Mouse (Mus musculus) embryonic facial prominence, embryonic 12.5 days (tissue): ENCODE results near the gene Pld4. TPM values are rescaled to one million over a fixed set of nuclear protein-coding genes. Genes with fewer than 3 reads are reported as not detected.

Experiments used
- ATAC-seq: fragments of 200-750 bp; cut with Nextera tagmentation; 2 replicates; pipeline ENCODE4 v1.8.0; 2017; ENCODE audit not compliant: insufficient number of reproducible peaks, insufficient read depth, low FRiP score, low TSS enrichment
- H3K27ac ChIP-seq: fragments of 300-500 bp; sonication (generic); 2 replicates; pipeline ENCODE4 v1.5.1; 2016; ENCODE audit warnings: mild to moderate bottlenecking
- H3K27me3 ChIP-seq: fragments of 300-500 bp; sonication (generic); 2 replicates; pipeline ENCODE4 v1.6.1; 2016; ENCODE audit warnings: mild to moderate bottlenecking, moderate library complexity
- H3K36me3 ChIP-seq: fragments of 300-500 bp; sonication (generic); 2 replicates; pipeline ENCODE4 v1.6.1; 2016; ENCODE audit warnings: mild to moderate bottlenecking
- H3K4me1 ChIP-seq: fragments of 300-500 bp; sonication (generic); 2 replicates; pipeline ENCODE4 v1.6.1; 2016
- H3K4me2 ChIP-seq: fragments of 300-500 bp; sonication (generic); replicated peaks from 2 replicates; pipeline ENCODE4 v1.6.1; 2016; ENCODE audit warnings: mild to moderate bottlenecking, moderate library complexity
- H3K4me3 ChIP-seq: fragments of 300-500 bp; sonication (generic); 2 replicates; pipeline ENCODE4 v1.5.1; 2016; ENCODE audit warnings: mild to moderate bottlenecking
- H3K9ac ChIP-seq: fragments of 300-500 bp; sonication (generic); 2 replicates; pipeline ENCODE4 v1.6.1; 2016; ENCODE audit warnings: mild to moderate bottlenecking, moderate library complexity
- H3K9me3 ChIP-seq: fragments of 300-500 bp; sonication (generic); 2 replicates; pipeline ENCODE4 v1.6.1; 2016; ENCODE audit warnings: mild to moderate bottlenecking, moderate library complexity
- WGBS: fragments of 180-500 bp; shearing (Covaris S2); methylation state at CpG from one replicate; pipeline ENCODE4 v1.1.7; 2016; 5-methylcytosine and 5-hydroxymethylcytosine counted together
- polyA plus RNA-seq: library from polyadenylated mRNA; unstranded; fragments of >200 nt; fragmentation: Nextera tagmentation; extraction: Ambion mirVana; gene quantifications from 2 replicates; pipeline ENCODE4 v1.2.1, GENCODE M21; 2016

The Pld4 gene
- polyA plus RNA-seq = 4.9 TPM in 2 replicates

- Histone ChIP-seq H3K27ac (no peak within 1 kb of the TSS), H3K4me2 (no peak within 1 kb of the TSS), H3K9ac (no peak within 1 kb of the TSS), H3K4me1 (no peaks in the 10 kb centered on the region), H3K4me3 (no peak within 1 kb of the TSS), H3K9me3 (no peaks in the 10 kb centered on the region), H3K36me3 (no peaks in the 10 kb centered on the region), H3K27me3 (no peaks in the 10 kb centered on the region)
- 46% methylated on average over 4 of the region's 4 CpGs for WGBS
- no peak for ATAC-seq
Measured at GRCm38 (mm10) chr12:112760154-112760926, at the start of gene Pld4. Pld4 (plus strand) TSS chr12:112760655.

GRCm38 (mm10) chr12:112713984-112714383 lies 46.5 kb upstream of the Pld4 start:
- 69% methylated on average over 3 of the region's 3 CpGs for WGBS
- Histone ChIP-seq H3K9me3 (no peaks in the 10 kb centered on the region), H3K27ac (no peak overlapping the region), H3K9ac (no peak overlapping the region), H3K27me3 (0 out of 2 replicates have a peak, but pooled peaks cover 3% of the 10 kb centered on the region), H3K4me3 (no peak overlapping the region), H3K36me3 (no peaks in the 10 kb centered on the region), H3K4me2 (no peak overlapping the region), H3K4me1 (no peaks in the 10 kb centered on the region)
- no peak for ATAC-seq

GRCm38 (mm10) chr12:112717140-112717539 lies 43.3 kb upstream of the Pld4 start:
- H3K9ac ChIP-seq = no peak overlapping the region
- 26% methylated on average over 7 of the region's 7 CpGs for WGBS
- no peak overlapping the region for H3K27ac ChIP-seq
- peaks cover 8% of the 10 kb centered on the region for H3K4me1 ChIP-seq
- peaks cover 20% of the 10 kb centered on the region for H3K27me3 ChIP-seq
- H3K4me3 ChIP-seq = no peak overlapping the region
- no peaks in the 10 kb centered on the region for H3K9me3 ChIP-seq
- no peaks in the 10 kb centered on the region for H3K36me3 ChIP-seq
- no peak overlapping the region for H3K4me2 ChIP-seq
- no peak for ATAC-seq

- ATAC-seq = no peak
- 62% methylated on average over 5 of the region's 5 CpGs for WGBS
- Histone ChIP-seq H3K27ac (no peak overlapping the region), H3K27me3 (peaks cover 33% of the 10 kb centered on the region), H3K9me3 (no peaks in the 10 kb centered on the region), H3K4me2 (no peak overlapping the region), H3K9ac (no peak overlapping the region), H3K36me3 (no peaks in the 10 kb centered on the region), H3K4me3 (no peak overlapping the region), H3K4me1 (peaks cover 18% of the 10 kb centered on the region)
Measured at GRCm38 (mm10) chr12:112718995-112719394, 41.5 kb upstream of the Pld4 start.

DNA sequence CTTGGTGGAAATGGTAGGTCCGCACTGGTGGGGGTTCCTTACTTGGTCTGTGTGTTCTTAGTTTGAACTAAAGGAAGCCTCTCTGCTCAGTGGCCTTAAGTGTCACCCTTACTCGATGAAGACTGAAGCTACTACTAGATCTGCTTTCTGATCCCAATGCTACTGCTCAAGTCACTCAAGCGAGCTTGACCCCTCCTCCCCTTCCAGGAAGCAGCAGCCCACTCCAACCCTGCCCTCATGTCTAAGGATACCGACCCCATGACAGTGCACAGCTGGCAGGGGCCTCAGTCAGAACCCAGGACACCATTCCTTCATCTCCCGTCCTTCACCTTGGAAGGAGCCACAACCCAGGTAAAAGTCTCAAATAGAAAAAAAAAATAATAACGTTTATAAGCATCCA lies 40.2 kb upstream of the Pld4 start, which contains the start of gene Cep170b:
Gene Cep170b (plus strand): TSS at position 240 of the 400 bp plus-strand sequence.
- no peak within 1 kb of the TSS for H3K9ac ChIP-seq
- ATAC-seq = no peak
- peak within 1 kb of the TSS; percentile 64 for H3K27ac ChIP-seq
- peaks cover 34% of the 10 kb centered on the region for H3K27me3 ChIP-seq
- H3K4me1 ChIP-seq = peaks cover 18% of the 10 kb centered on the region
- H3K9me3 ChIP-seq = no peaks in the 10 kb centered on the region
- H3K4me2 ChIP-seq = peak within 1 kb of the TSS; percentile 96
- WGBS = 63% methylated on average over 6 of the region's 6 CpGs
- H3K4me3 ChIP-seq = peak within 1 kb of the TSS; percentile 72
- 0 out of 2 replicates have a peak, but pooled peaks cover 5% of the 10 kb centered on the region for H3K36me3 ChIP-seq

GRCm38 (mm10) chr12:112720890-112721423 lies 39.5 kb upstream of the Pld4 start:
- Histone ChIP-seq H3K4me2 (peak overlapping the region; percentile 96), H3K36me3 (0 out of 2 replicates have a peak, but pooled peaks cover 5% of the 10 kb centered on the region), H3K4me1 (peaks cover 18% of the 10 kb centered on the region), H3K9me3 (no peaks in the 10 kb centered on the region), H3K27ac (peak overlapping the region; percentile 64), H3K27me3 (peaks cover 39% of the 10 kb centered on the region), H3K4me3 (peak overlapping the region; percentile 72), H3K9ac (no peak overlapping the region)
- no peak for ATAC-seq
- 32% methylated on average over 12 of the region's 12 CpGs for WGBS

- peak; percentile 19 for ATAC-seq
- Histone ChIP-seq H3K9me3 (no peaks in the 10 kb centered on the region), H3K9ac (peak overlapping the region; percentile 83), H3K27me3 (peaks cover 39% of the 10 kb centered on the region), H3K4me1 (peaks cover 18% of the 10 kb centered on the region), H3K4me3 (peak overlapping the region; percentile 72), H3K36me3 (0 out of 2 replicates have a peak, but pooled peaks cover 5% of the 10 kb centered on the region), H3K27ac (peak overlapping the region; percentile 64), H3K4me2 (peak overlapping the region; percentile 96)
- WGBS = 1% methylated on average over 45 of the region's 69 CpGs
Measured at GRCm38 (mm10) chr12:112721424-112722239, 38.8 kb upstream of the Pld4 start.

DNA sequence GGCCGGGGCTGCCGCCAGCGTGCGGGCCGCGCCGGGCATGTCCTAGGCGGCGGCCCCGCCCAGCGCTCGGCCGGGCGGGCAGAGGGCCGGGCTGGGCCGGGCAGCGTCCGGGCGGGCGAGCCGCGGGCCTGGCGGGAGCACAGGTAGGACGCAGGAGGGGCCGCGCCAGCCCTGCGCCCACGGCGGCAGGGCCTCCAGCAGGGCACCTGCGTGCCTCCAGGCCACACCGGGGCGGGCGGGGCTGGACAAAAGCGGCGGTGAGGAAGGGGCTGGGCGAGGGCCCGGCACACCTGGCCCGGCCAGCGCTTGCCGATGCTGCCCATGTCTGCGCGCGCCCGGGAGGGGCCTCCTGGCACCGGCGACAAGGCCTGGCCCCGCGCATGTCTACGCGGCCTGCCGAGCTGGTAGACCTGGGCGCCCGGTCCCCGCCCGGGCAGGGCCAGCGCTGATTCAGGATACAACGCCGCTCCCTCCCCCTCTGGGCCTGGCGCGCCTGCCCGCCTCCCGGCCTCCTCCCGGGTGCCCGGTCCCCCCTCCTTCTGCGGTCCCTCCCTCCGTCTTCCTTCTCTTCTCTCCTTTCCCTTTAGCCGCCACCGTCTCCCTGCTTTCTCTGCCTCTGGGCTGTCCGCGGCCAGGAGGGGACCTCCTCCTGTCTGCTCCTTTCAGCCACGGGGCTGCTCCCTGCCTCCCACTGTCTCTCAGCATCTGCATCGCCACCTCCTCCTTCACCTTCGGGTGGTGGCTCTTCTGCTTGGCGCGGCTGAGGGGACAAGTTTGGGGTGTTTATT lies 38.0 kb upstream of the Pld4 start:
- Histone ChIP-seq H3K9ac (peak overlapping the region; percentile 83), H3K36me3 (0 out of 2 replicates have a peak, but pooled peaks cover 11% of the 10 kb centered on the region), H3K4me1 (peaks cover 18% of the 10 kb centered on the region), H3K9me3 (no peaks in the 10 kb centered on the region), H3K4me2 (peak overlapping the region; percentile 96), H3K4me3 (peak overlapping the region; percentile 72), H3K27ac (peak overlapping the region; percentile 64; the same call in 1 of the 2 replicates), H3K27me3 (peaks cover 39% of the 10 kb centered on the region)
- ATAC-seq = peak; percentile 31
- WGBS = 1% methylated on average over 56 of the region's 75 CpGs

DNA sequence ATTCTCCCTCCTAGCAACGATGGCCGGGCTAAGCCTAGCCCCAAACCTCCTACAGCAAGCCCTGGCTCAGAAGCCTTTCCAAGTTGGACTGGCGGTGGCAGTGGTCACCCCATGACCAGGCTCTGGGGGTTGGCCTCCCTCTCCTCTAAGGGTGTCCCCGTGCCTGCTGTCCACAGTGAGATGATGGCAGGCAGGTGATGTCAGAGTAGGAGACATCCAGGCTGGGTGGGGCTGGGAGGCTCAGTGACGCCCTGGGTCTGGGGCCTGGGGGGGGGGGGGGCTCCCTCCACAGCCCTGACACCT lies 37.5 kb upstream of the Pld4 start:
- Histone ChIP-seq H3K27ac (no peak overlapping the region), H3K9ac (peak overlapping the region; percentile 83; the same call in 1 of the 2 replicates), H3K27me3 (peaks cover 39% of the 10 kb centered on the region), H3K4me3 (peak overlapping the region; percentile 72), H3K36me3 (0 out of 2 replicates have a peak, but pooled peaks cover 12% of the 10 kb centered on the region), H3K4me2 (peak overlapping the region; percentile 96), H3K9me3 (no peaks in the 10 kb centered on the region), H3K4me1 (peaks cover 18% of the 10 kb centered on the region)
- ATAC-seq = no peak
- 9% methylated on average over 5 of the region's 5 CpGs for WGBS

DNA sequence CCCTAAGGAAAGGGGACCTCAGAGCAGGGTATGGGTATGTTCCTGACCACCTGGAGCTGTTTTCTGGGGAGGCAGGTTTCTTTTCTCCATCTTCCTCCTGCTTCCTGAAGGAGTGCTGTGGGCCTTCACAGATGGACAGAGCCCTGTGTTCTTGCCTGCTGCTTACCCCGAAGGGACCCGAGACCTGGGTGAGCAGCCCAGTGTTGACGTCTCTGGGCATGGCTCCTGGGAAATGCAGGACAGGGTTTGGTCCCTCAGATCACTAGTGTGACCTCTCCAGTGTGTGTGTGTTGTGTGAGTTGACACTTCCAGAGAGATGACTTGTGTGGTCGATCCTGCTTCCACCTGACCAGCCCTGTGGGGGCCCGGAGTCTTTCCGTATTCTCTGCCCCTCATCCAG lies 37.0 kb upstream of the Pld4 start:
- peak overlapping the region; percentile 83; the same call in 1 of the 2 replicates for H3K9ac ChIP-seq

More for the DNA sequence above, 37.0 kb upstream of the Pld4 start:
- peaks cover 39% of the 10 kb centered on the region for H3K27me3 ChIP-seq
- WGBS = 91% methylated on average over 6 of the region's 6 CpGs
- H3K27ac ChIP-seq = no peak overlapping the region
- H3K4me3 ChIP-seq = peak overlapping the region; percentile 72; the same call in 1 of the 2 replicates
- no peak for ATAC-seq
- peak overlapping the region; percentile 96 for H3K4me2 ChIP-seq
- 0 out of 2 replicates have a peak, but pooled peaks cover 12% of the 10 kb centered on the region for H3K36me3 ChIP-seq
- H3K9me3 ChIP-seq = no peaks in the 10 kb centered on the region
- peaks cover 18% of the 10 kb centered on the region for H3K4me1 ChIP-seq
